Mouse (Mus musculus) brown adipose tissue, adult 24 weeks (tissue): Measurements from ENCODE around the gene Peli1. TPM values are rescaled to one million over a fixed set of nuclear protein-coding genes. Genes with fewer than 3 reads are reported as not detected.

ENCODE experiments used
- H3K27ac ChIP-seq: fragments of 200-500 bp; replicated peaks from 2 replicates; pipeline ENCODE4 v1.5.1; 2012; ENCODE audit warnings: low read depth, mild to moderate bottlenecking, low read length
- H3K4me1 ChIP-seq: fragments of 200-500 bp; 2 replicates; pipeline ENCODE4 v1.6.1; 2012; ENCODE audit warnings: low read length, mixed read lengths; ENCODE audit not compliant: control insufficient read depth, insufficient read depth, insufficient read length
- H3K4me3 ChIP-seq: fragments of 200-500 bp; 2 replicates; pipeline ENCODE4 v1.5.1; 2012; ENCODE audit warnings: low read depth, mild to moderate bottlenecking, low read length, moderate library complexity; ENCODE audit not compliant: insufficient read depth
- polyA plus RNA-seq: library from polyadenylated mRNA; stranded (reverse); fragments of >200 nt; gene quantifications from 2 replicates; pipeline ENCODE4 v1.2.4, GENCODE M21; 2012; ENCODE audit not compliant: missing spikeins, insufficient read depth, insufficient read length

Gene Peli1
- polyA plus RNA-seq, 1 experiment, result 7.5 TPM

DNA sequence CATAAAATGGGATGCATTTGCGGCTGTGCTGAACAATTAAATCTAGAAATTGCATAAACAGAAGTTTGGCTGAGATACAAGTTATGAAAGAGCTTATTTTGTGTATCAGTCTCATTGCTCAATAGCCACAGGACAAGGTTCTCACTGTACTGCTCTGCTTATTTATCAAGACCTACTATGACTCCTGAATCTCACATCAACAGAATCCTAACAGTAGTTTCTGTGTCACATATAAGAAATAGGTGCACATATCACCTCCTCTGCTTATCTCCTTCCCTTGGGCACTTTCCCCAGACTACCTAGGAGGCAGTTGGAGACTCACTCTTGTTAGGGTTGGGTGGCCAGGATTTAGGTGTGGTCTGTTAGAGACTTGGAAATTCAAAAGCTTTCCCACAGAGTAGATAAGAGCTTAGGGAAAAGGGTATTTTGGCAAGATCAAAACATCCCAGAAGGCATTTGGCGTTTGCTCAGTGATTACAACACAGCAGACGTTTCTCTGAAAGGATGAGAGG is 11.2 kb upstream of the Peli1 start:
- Histone ChIP-seq H3K4me3 (no peak overlapping the region), H3K4me1 (peaks cover 7% of the 10 kb centered on the region; the same call in 1 of the 2 replicates), H3K27ac (peak overlapping the region; percentile 67; the same call in 1 of the 2 replicates)

DNA sequence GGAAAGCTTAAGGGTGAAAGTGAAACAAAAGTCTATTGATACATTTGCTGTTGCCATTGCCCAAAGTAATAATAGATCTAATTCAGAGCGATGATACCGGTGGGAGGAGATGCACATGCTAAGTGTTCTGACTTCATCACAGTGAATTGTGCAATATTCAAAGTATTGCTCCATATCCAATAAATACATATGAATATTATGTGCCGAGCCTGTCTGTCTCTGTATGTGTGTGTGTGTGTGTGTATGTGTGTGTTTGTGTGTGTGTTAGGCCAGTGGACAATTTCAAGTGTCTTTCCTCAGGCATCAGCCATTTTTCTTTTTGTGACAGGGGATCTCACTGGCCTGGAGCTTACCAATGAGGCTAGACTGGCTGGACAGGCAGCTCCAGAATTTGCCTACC is 9.9 kb upstream of the Peli1 start:
- Histone ChIP-seq H3K4me3 (no peak overlapping the region), H3K27ac (no peak overlapping the region), H3K4me1 (peaks cover 7% of the 10 kb centered on the region; the same call in 1 of the 2 replicates)

DNA sequence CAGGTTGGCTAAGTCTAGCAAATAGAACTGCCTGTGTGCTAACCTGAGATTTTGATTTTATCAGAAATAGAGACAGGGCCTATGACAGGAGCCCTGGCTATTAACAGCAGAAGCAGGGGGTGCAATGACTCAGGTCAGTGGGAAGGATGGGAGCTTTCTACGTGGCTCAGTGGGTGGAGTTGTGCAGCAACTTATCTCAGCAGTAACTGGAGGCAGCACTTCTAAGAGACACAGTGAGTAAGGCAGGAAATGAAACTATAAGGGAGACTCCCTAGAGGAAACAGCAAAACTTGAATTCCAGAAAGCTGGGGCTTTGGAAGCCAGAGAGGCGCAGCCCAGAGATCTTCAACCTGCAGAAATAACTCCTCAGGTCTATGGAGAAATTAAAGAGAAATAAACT is 8.4 kb upstream of the Peli1 start:
- H3K4me1 ChIP-seq, result peaks cover 7% of the 10 kb centered on the region; the same call in 1 of the 2 replicates
- H3K27ac ChIP-seq, result no peak overlapping the region
- no peak overlapping the region for H3K4me3 ChIP-seq

- no peaks in the 10 kb centered on the region; the same call in 1 of the 2 replicates for H3K4me1 ChIP-seq
- H3K27ac ChIP-seq, result no peak overlapping the region
- H3K4me3 ChIP-seq, result no peak overlapping the region
Measured at GRCm38 (mm10) chr11:21088356-21088755, 2.7 kb upstream of the Peli1 start.

DNA sequence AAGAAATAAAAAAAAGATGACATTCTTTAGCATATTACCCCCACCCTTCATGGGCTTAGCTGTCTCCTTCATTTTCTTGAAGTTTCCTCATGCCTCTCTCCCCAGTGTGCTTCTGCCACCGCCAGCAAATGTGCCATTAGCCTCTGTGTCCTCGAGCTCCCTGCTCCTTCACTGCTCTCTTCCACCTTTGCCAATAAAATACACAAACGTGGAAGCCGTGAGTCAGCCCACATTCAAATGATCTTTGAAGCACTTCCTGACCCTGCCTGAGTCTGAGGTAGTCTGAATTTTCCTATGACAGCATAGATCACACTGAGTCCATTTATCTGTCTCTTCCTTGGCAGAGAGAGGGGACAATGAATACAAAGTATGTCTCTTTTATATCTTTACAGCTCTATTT is 1.5 kb upstream of the Peli1 start:
- Histone ChIP-seq H3K4me1 (peaks cover 3% of the 10 kb centered on the region), H3K4me3 (no peak overlapping the region), H3K27ac (no peak overlapping the region)

DNA sequence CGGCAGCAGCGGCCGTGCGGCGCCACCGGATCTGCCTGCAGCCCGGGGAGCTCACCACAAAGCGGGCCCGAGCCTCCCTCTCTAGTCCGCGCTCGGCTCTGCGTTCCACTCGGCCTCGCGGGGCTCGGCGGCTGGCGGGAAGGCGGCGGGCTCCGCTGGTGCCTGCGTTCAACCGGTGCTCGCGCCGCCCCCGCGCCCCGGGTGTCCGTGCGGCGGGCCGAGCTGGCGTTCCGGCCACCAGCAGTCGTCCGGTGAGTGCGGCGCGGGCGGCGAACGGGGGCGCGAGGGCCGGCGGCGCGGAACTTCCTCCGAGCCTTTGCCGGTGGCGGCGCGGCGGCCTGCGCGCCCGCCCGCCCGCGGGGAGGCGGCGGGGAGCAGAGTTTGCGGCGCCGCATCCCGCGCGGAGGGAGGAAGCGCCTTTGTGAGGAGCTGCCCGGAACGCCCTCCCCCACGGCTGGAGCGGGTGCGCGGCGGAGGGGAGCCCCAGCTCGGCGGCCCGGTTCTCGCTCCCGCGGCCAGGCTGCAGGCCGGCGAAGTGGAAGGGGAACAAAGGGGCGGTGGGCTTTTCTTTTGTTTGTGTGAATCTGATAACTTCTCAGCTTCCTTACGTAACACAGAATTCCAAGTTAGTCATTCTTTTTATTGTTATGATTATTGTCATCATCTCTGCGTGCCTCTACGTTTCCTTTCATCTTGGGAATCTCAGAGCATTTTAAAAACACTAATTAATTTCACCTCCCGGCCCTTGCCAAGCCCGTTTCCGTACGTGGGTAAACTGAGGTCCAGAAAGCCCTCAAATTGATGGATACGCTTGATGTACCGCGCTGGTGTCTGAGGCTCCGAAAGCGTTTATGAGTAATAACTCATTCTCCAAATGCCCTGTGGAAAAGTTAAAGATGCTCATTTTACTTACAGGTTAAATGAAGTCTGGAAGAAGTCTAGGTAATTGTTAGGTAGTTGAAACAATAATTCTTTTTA is 626 bp downstream of the Peli1 start:
- Histone ChIP-seq H3K4me3 (peak overlapping the region; percentile 87), H3K27ac (peak overlapping the region; percentile 77)

GRCm38 (mm10) chr11:21092621-21093020 is 1.5 kb downstream of the Peli1 start:
- peaks cover 3% of the 10 kb centered on the region for H3K4me1 ChIP-seq
- H3K4me3 ChIP-seq, result peak overlapping the region; percentile 26; the same call in 1 of the 2 replicates
- no peak overlapping the region for H3K27ac ChIP-seq

More for the DNA sequence above, 626 bp downstream of the Peli1 start:
- peaks cover 3% of the 10 kb centered on the region for H3K4me1 ChIP-seq

DNA sequence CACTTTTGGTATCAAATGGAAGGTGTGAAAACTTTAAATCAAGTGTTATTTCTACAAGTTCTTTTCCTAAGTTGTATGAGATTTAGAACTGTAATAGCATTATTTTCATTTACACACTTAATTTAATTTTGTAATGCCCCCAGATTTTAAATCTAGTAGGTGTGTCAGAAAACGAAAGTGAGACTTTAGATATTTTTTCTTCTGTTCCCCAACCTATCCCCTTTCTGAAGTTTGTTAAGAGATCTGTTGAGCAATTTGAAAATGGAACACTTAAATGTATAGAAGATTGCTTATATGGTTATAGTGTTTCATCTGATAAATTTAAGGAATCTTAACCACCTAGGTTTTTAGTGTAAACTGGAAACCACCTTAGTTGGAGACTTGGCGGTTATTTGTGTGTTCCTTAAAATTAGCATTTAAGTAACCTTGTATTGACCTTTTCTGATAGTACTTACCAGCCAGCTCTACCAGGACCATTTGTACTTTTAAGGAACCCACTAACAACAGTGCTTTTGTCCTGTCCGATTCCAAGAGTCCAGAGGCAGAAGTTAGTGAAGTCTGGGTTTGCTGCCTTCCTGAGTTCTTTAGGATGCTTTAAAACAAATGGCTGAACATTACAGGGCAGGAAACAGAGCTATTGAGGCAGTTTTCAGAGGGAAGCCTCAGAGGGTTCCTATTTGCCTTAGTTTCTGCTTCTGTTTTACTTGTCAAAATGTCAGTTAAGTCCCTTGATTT is 2.2 kb downstream of the Peli1 start:
- Histone ChIP-seq H3K4me1 (peaks cover 7% of the 10 kb centered on the region), H3K27ac (no peak overlapping the region), H3K4me3 (no peak overlapping the region)

DNA sequence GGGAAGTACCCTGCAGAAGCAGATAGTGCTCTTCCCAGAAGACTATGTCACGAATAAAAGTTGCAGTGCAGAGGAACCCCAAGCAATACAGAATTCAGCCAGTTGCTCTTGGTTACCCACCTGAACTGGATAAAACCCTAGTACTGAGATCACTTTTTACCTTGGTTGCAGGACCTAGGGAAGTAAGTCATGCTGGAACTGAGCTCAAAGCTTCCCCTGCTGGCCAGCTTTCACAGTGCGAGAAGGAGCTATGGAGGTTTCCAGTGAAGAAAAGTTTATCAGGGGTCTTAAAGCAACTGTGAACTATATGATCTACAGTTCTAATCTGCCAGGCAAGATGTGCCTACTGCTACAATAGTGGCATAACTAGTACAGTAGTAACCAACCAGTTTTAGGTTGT is 5.5 kb downstream of the Peli1 start:
- Histone ChIP-seq H3K4me3 (no peak overlapping the region), H3K4me1 (peaks cover 11% of the 10 kb centered on the region), H3K27ac (no peak overlapping the region)

DNA sequence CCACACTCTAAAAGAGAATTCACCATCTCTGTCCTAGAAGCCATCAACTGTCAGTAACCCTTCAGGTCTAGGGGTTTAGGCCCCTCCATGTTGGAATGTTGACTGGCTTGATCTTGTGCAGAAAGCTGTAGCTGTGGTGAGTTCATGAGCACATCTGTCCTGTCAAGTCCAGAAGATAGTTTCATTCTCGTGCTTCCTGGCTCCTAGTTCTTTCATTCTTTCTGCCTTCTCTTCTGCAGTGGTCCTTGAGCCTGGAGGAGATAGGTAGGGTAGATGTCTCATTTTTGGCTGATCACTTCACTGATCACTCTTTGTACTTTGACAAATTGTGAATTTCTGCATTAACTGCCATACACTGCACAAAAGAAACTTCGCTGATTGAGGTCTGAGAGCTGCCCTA is 7.4 kb downstream of the Peli1 start:
- no peak overlapping the region for H3K4me3 ChIP-seq
- no peak overlapping the region for H3K27ac ChIP-seq
- peaks cover 11% of the 10 kb centered on the region for H3K4me1 ChIP-seq

GRCm38 (mm10) chr11:21100704-21101103 is 9.6 kb downstream of the Peli1 start:
- H3K4me3 ChIP-seq, result no peak overlapping the region
- H3K27ac ChIP-seq, result no peak overlapping the region
- H3K4me1 ChIP-seq, result peaks cover 12% of the 10 kb centered on the region

DNA sequence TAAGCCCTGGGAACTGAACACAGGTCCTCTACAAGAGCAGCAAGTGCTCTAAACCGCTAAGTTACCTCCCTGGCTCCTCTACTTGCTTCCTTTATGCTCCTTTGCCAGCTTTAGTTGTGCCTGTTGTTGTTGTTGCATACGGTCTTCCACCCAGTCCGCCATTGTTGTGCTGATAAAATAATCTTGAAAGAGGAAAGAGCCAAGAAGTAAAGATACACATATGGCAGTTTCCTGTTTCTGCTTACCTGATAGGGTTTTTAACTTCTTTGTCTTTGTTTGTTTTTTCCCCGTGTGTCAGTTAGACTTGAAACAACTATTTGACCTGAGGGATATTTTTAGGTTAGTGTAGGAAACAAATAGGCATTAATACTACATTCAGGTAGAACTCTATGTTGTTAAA is 10.2 kb downstream of the Peli1 start:
- Histone ChIP-seq H3K4me1 (peaks cover 12% of the 10 kb centered on the region), H3K27ac (no peak overlapping the region), H3K4me3 (no peak overlapping the region)

DNA sequence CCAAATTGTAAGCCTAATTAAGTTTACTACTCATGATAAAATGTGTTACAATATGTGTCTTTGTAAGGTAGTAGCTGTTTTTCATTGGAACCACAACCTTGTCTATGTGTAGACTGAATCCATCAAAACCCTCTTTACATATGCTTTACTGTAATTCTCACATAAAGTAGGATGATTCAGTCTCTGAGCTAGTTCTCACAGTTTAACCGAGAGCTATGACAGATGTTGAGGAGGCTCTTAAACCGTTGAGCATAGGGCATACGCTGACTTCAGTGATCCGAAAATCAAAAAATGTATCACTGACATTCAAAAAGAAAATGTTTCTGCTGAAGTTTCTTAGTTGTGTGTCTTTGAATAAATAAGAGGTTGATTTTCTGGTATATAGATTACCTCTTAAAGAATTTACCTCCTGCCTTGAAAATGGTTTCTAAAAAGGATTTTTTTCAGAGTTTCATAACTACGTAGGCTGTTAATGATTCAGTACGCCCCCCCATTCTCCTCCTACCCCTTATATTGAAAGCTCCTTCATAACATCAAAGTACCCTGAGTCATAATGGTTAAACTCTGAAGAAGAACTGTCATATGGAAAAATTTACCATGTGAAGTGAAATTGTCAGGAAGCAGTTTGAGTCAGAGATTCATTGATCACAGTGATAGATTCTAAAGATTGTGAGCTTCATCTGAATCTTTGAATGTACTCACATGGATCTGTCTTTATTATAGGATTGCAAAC is 11.3 kb downstream of the Peli1 start:
- H3K4me3 ChIP-seq, result no peak overlapping the region
- H3K27ac ChIP-seq, result no peak overlapping the region
- H3K4me1 ChIP-seq, result peaks cover 16% of the 10 kb centered on the region

DNA sequence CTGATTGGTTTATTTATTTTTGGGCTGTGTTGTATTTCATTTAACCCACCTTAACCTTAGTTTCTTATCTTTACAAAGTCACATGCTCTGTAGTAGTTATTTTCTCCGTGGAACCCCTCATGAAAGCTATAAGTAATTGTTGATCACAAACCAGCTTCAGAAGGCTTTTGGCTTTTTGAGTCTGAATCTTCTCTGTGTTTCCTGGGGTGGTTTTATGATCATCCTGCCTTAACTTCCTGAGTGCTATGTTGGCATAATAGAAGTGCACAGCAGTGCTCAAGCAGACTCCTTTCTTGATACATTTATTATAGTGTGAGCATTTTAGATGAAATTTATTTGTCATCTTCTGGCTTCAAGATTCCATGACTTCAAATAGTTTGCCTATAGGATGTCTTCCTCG is 12.1 kb downstream of the Peli1 start:
- no peak overlapping the region for H3K4me3 ChIP-seq
- H3K4me1 ChIP-seq, result peaks cover 13% of the 10 kb centered on the region
- H3K27ac ChIP-seq, result no peak overlapping the region

DNA sequence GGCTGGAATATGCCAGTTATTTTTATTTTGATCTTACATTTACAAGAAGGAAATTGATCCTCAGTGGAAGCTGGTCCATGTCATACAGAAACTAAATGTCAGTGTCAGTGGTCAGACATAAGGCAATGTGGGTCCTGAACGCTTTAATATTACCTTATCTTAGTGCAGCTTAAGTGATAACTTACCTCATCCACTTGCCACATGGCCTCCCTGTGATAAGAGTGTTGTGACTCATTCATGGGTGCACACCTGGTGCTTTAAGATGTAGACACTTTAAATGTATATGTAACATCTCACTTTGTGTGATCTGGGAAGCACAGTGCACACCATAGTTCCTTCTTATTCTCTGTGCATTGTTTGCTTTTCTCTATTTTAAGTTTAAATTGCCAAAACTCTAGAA is 14.3 kb downstream of the Peli1 start:
- Histone ChIP-seq H3K4me1 (peaks cover 11% of the 10 kb centered on the region), H3K27ac (no peak overlapping the region), H3K4me3 (no peak overlapping the region)
